Mouse (Mus musculus) heart, adult 8-10 months (tissue): Measurements from ENCODE around the gene Gcc2. TPM values are rescaled to one million over a fixed set of nuclear protein-coding genes. Genes with fewer than 3 reads are reported as not detected.
"Not testable (repeated sequence)": the region's sequence is repeated elsewhere in the genome, so short reads cannot be mapped to it uniquely, and the experiment has no call there.

Source experiments
- DNase-seq: peaks from one replicate; pipeline ENCODE4 v3.0.0; 2022; ENCODE audit warnings: low spot score
- total RNA-seq, 4 experiments: library from RNA; stranded (reverse); gene quantifications; 2 replicates each; pipeline ENCODE4 v1.2.4; 2022

The Gcc2 gene
- total RNA-seq, 4 experiments from 2014 or later: 28.8 to 38.4 (median 35.9) TPM

GRCm38 (mm10) chr10:58323028-58323991 lies 68.0 kb downstream of the Gcc2 start, which contains the start of gene Lims1:
Gene Lims1 (plus strand): TSS chr10:58323466.
- peak; percentile 97 for DNase-seq

DNA sequence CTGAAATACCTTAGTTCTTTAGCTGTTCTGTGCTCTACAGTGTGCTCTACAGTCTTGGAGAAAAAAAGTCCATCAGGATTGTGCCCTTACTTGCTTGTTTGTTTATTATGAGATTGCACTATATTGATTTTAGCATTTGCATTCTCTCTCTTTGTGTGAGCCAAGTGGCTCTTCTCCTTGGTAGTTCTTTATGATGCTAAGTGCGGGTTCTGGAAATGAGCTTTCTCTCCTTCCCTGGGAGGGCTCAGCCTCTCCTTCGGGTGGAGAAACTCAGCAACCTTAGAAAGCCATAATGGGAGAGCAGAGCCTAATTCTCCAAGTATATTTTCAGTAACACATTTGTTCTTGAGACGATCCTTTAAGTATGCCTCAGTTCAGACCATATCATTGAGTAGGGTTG lies 71.0 kb downstream of the Gcc2 start:
- no peak for DNase-seq

GRCm38 (mm10) chr10:58327836-58328235 lies 72.5 kb downstream of the Gcc2 start:
- DNase-seq: not testable (repeated sequence)

GRCm38 (mm10) chr10:58328517-58329108 lies 73.3 kb downstream of the Gcc2 start:
- no peak for DNase-seq

- no peak for DNase-seq
These were observed 75.3 kb downstream of the Gcc2 start for GRCm38 (mm10) chr10:58330635-58331034.

GRCm38 (mm10) chr10:58331741-58332140 lies 76.4 kb downstream of the Gcc2 start:
- no peak for DNase-seq

GRCm38 (mm10) chr10:58333414-58333813 lies 78.1 kb downstream of the Gcc2 start:
- no peak for DNase-seq

- no peak for DNase-seq
These were observed 80.9 kb downstream of the Gcc2 start for GRCm38 (mm10) chr10:58336156-58336555.

DNA sequence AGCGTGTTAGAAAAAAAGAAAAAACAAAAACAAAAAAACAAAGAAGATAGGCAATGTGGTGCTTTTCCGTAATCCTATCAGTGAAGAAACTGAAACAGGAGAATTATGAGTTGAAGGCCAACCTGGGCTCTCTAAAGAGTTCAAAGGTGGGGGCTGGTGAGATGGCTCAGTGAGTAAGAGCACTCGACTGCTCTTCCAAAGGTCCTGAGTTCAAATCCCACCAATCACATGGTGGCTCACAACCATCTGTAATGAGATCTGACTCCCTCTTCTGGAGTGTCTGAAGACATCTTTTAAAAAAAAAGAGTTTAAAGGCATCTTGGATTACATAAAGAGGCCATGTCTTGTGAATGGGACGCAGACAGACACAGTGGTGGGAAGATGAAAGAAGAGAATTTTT lies 81.8 kb downstream of the Gcc2 start:
- DNase-seq: not testable (repeated sequence)

- DNase-seq: no peak
These were observed 83.3 kb downstream of the Gcc2 start for GRCm38 (mm10) chr10:58338590-58338989.

DNA sequence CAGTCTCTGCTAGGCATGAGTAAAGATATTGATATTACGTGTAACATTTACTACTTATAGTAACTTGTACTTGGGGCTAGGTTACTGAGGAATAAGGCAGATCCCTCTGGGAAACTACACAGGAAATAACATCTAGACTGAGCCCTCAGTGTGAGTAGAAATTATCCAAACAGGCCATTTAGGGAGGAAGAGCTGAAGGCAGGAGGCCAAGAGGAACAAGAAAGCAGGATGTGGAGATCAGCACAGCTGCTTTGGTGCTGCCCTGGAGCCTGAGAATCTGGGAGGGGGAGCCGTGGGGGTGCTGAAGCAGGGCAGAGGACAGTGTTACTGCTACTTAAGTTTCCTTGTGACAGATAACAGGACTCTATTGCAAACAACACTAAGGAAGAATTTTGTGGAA lies 86.4 kb downstream of the Gcc2 start:
- DNase-seq: peak; percentile 80

GRCm38 (mm10) chr10:58342199-58342598 lies 86.9 kb downstream of the Gcc2 start:
- DNase-seq: no peak

GRCm38 (mm10) chr10:58343552-58343951 lies 88.3 kb downstream of the Gcc2 start:
- no peak for DNase-seq

DNA sequence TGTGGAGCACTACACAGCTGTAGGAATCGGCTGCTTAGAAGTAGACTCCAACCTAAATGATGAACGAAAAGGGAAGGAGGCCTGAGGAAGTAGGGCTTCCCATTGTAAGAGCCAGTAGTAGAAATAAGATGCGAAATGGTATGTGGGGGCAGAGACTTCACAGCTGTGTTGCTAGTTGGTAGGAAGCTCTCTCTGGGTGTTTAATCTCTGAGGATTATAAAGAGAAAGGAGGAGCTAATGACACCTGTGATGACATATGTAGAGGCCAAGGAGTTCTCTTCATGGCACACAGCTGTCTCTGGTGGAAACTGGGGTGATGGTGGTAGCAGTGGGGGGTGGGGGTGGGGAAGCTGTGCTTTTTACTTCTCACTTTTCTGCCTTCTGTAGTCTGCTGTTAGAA lies 95.3 kb downstream of the Gcc2 start:
- DNase-seq: no peak

- no peak for DNase-seq
These were observed 96.4 kb downstream of the Gcc2 start for GRCm38 (mm10) chr10:58351670-58352069.

DNA sequence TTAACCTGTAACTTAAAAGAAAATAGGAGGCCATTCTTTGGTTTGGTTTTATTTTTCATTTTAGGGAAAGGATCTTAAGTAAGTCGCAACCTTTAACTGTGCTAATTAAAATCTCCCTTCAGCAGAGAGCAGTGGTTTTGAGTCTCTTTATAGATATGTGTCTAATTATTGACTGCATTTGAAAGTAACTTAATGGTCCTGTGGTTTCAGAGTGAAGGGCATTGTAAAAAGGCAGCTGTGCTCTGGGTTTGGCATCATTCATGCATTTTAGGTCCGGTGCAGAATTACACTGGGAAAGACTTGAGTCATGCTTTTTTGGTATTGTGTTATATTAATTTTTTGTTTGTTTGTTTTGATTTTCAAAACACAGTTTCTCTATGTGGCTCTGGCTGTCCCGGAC lies 97.1 kb downstream of the Gcc2 start:
- no peak for DNase-seq

GRCm38 (mm10) chr10:58354561-58354960 lies 99.3 kb downstream of the Gcc2 start:
- DNase-seq: no peak

Other genes with a start within 250 kb of the Gcc2 start
- gene AW822073, start 30.6 kb upstream of the Gcc2 start, total RNA-seq: not detected
- not detected for gene Duxf3, start 22.8 kb upstream of the Gcc2 start, total RNA-seq
- not detected for gene Gm4981, start 18.8 kb upstream of the Gcc2 start, total RNA-seq
- 100 to 1,000 TPM; 129 to 182 (median 150) TPM for gene Lims1, start 68.0 kb downstream of the Gcc2 start, total RNA-seq
- 10 to 100 TPM; 49.8 to 53.3 (median 51.2) TPM for gene Ranbp2, start 191.4 kb downstream of the Gcc2 start, total RNA-seq
- gene Ccdc138, start 242.5 kb downstream of the Gcc2 start, total RNA-seq: under 1 TPM; 0.37 to 0.82 (median 0.53) TPM